Mouse (Mus musculus) lung, embryonic 16.5 days (tissue): ENCODE data around the gene Olfr479. TPM values are rescaled to one million over a fixed set of nuclear protein-coding genes. Genes with fewer than 3 reads are reported as not detected.
"Not testable (repeated sequence)": the region's sequence is repeated elsewhere in the genome, so short reads cannot be mapped to it uniquely, and the experiment has no call there.

Source experiments
- ATAC-seq: fragments of 200-750 bp; cut with Nextera tagmentation; 2 replicates; pipeline ENCODE4 v1.8.0; 2017; ENCODE audit warnings: low read depth, mild to moderate bottlenecking, moderate library complexity
- H3K27ac ChIP-seq: fragments of 300-500 bp; sonication (generic); 2 replicates; pipeline ENCODE4 v1.5.1; 2014; ENCODE audit warnings: mild to moderate bottlenecking, control low read depth, low read length
- H3K27me3 ChIP-seq: fragments of 300-500 bp; sonication (generic); 2 replicates; pipeline ENCODE4 v1.6.1; 2014; ENCODE audit warnings: low read depth, low read length, mixed read lengths; ENCODE audit not compliant: control insufficient read depth, insufficient read depth
- H3K36me3 ChIP-seq: fragments of 300-500 bp; sonication (generic); 2 replicates; pipeline ENCODE4 v1.6.1; 2014; ENCODE audit warnings: low read length; ENCODE audit not compliant: control insufficient read depth, insufficient read depth
- H3K4me1 ChIP-seq: fragments of 300-500 bp; sonication (generic); replicated peaks from 2 replicates; pipeline ENCODE4 v1.6.1; 2014; ENCODE audit warnings: low read length, mixed read lengths; ENCODE audit not compliant: control insufficient read depth, insufficient read depth
- H3K4me2 ChIP-seq: fragments of 300-500 bp; sonication (generic); 2 replicates; pipeline ENCODE4 v1.6.1; 2014; ENCODE audit warnings: low read depth, low read length, control low read depth
- H3K4me3 ChIP-seq: fragments of 300-500 bp; sonication (generic); 2 replicates; pipeline ENCODE4 v1.5.1; 2014; ENCODE audit warnings: mild to moderate bottlenecking, low read length, control low read depth
- H3K9ac ChIP-seq: fragments of 300-500 bp; sonication (generic); 2 replicates; pipeline ENCODE4 v1.6.1; 2014; ENCODE audit warnings: low read length, control low read depth
- H3K9me3 ChIP-seq: fragments of 300-500 bp; sonication (generic); 2 replicates; pipeline ENCODE4 v1.6.1; 2016; ENCODE audit warnings: low read length; ENCODE audit not compliant: control insufficient read depth
- WGBS: fragments of 180-500 bp; shearing (Covaris S2); extraction: QIAGEN DNeasy Blood & Tissue Kit; methylation state at CpG from one replicate; pipeline ENCODE4 v1.1.7; 2014; 5-methylcytosine and 5-hydroxymethylcytosine counted together
- polyA plus RNA-seq: library from polyadenylated mRNA; unstranded; fragments of >200 nt; fragmentation: Nextera tagmentation; extraction: Ambion mirVana; gene quantifications from 2 replicates; pipeline ENCODE4 v1.2.1, GENCODE M21; 2015

Gene Olfr479
- not detected in 2 replicates for polyA plus RNA-seq

GRCm38 (mm10) chr7:108050393-108050792 lies at the start of gene Olfr479:
TSS of gene Olfr479 (plus strand) at chr7:108050693.
- H3K27me3 ChIP-seq, result no peaks in the 10 kb centered on the region
- no peak within 1 kb of the TSS for H3K4me3 ChIP-seq
- H3K9me3 ChIP-seq, result no peaks in the 10 kb centered on the region
- H3K4me2 ChIP-seq, result no peak within 1 kb of the TSS
- ATAC-seq, result no peak
- 84% methylated on average over 2 of the region's 2 CpGs for WGBS
- H3K4me1 ChIP-seq, result no peaks in the 10 kb centered on the region
- H3K9ac ChIP-seq, result no peak within 1 kb of the TSS
- H3K36me3 ChIP-seq, result no peaks in the 10 kb centered on the region
- H3K27ac ChIP-seq, result no peak within 1 kb of the TSS

GRCm38 (mm10) chr7:108014256-108014655 lies 36.2 kb upstream of the Olfr479 start:
- H3K27me3 ChIP-seq, H3K9ac ChIP-seq, H3K4me2 ChIP-seq, H3K36me3 ChIP-seq, H3K27ac ChIP-seq, ATAC-seq, H3K4me3 ChIP-seq, H3K4me1 ChIP-seq, H3K9me3 ChIP-seq: not testable (repeated sequence)

- no peak within 1 kb of the TSS for H3K4me2 ChIP-seq
- ATAC-seq, result no peak
- H3K9me3 ChIP-seq, result no peaks in the 10 kb centered on the region; the same call in none of the 2 replicates
- 67% methylated on average over 3 of the region's 3 CpGs for WGBS
- no peak within 1 kb of the TSS for H3K27ac ChIP-seq
- H3K36me3 ChIP-seq, result no peaks in the 10 kb centered on the region
- H3K4me1 ChIP-seq, result no peaks in the 10 kb centered on the region
- H3K9ac ChIP-seq, result no peak within 1 kb of the TSS
- H3K4me3 ChIP-seq, result no peak within 1 kb of the TSS
- H3K27me3 ChIP-seq, result no peaks in the 10 kb centered on the region
These were observed 16.6 kb upstream of the Olfr479 start, which contains the start of gene Olfr478 for GRCm38 (mm10) chr7:108033889-108034288. TSS of gene Olfr478 (minus strand) at chr7:108033989.

- Histone ChIP-seq H3K27ac (no peak within 1 kb of the TSS), H3K4me2 (no peak within 1 kb of the TSS), H3K9me3 (no peaks in the 10 kb centered on the region), H3K27me3 (no peaks in the 10 kb centered on the region), H3K36me3 (no peaks in the 10 kb centered on the region), H3K4me3 (no peak within 1 kb of the TSS), H3K9ac (no peak within 1 kb of the TSS), H3K4me1 (no peaks in the 10 kb centered on the region)
- WGBS, result 83% methylated on average over 1 of the region's 1 CpGs
- no peak for ATAC-seq
These were observed 16.8 kb downstream of the Olfr479 start, which contains the start of gene Olfr480 for GRCm38 (mm10) chr7:108067246-108067645. TSS of gene Olfr480 (minus strand) at chr7:108067346.

- Histone ChIP-seq H3K36me3 (no peaks in the 10 kb centered on the region), H3K9me3 (no peaks in the 10 kb centered on the region), H3K4me2 (no peak within 1 kb of the TSS), H3K9ac (no peak within 1 kb of the TSS), H3K27ac (no peak within 1 kb of the TSS), H3K27me3 (no peaks in the 10 kb centered on the region), H3K4me3 (no peak within 1 kb of the TSS), H3K4me1 (no peaks in the 10 kb centered on the region)
- ATAC-seq, result no peak
These were observed 29.1 kb downstream of the Olfr479 start, which contains the start of gene Olfr481 for GRCm38 (mm10) chr7:108079555-108079954. TSS of gene Olfr481 (plus strand) at chr7:108079855.

GRCm38 (mm10) chr7:108097486-108097885 lies 47.0 kb downstream of the Olfr479 start, which contains the start of gene Olfr482:
TSS of gene Olfr482 (minus strand) at chr7:108097586.
- no peaks in the 10 kb centered on the region for H3K27me3 ChIP-seq
- no peak for ATAC-seq
- 70% methylated on average over 1 of the region's 1 CpGs for WGBS
- no peaks in the 10 kb centered on the region for H3K9me3 ChIP-seq
- H3K4me3 ChIP-seq, result no peak within 1 kb of the TSS
- no peaks in the 10 kb centered on the region for H3K36me3 ChIP-seq
- H3K9ac ChIP-seq, result no peak within 1 kb of the TSS
- no peak within 1 kb of the TSS for H3K27ac ChIP-seq
- H3K4me2 ChIP-seq, result no peak within 1 kb of the TSS
- H3K4me1 ChIP-seq, result no peaks in the 10 kb centered on the region

GRCm38 (mm10) chr7:108100549-108100948 lies 50.1 kb downstream of the Olfr479 start, which contains the start of gene Olfr483:
TSS of gene Olfr483 (plus strand) at chr7:108100849.
- Histone ChIP-seq H3K4me2 (no peak within 1 kb of the TSS), H3K27me3 (no peaks in the 10 kb centered on the region), H3K9ac (no peak within 1 kb of the TSS), H3K4me1 (no peaks in the 10 kb centered on the region), H3K4me3 (no peak within 1 kb of the TSS), H3K36me3 (no peaks in the 10 kb centered on the region), H3K9me3 (no peaks in the 10 kb centered on the region), H3K27ac (no peak within 1 kb of the TSS)
- WGBS, result 80% methylated on average over 1 of the region's 1 CpGs
- ATAC-seq, result no peak

Other genes with a start within 250 kb of the Olfr479 start
- gene Ovch2, start 249.5 kb upstream of the Olfr479 start, polyA plus RNA-seq, result not detected in 2 replicates
- not detected in 2 replicates for gene Olfr467, start 238.4 kb upstream of the Olfr479 start, polyA plus RNA-seq
- gene Olfr469, start 225.2 kb upstream of the Olfr479 start, polyA plus RNA-seq, result not detected in 2 replicates
- not detected in 2 replicates for gene Olfr470, start 203.2 kb upstream of the Olfr479 start, polyA plus RNA-seq
- gene Olfr472, start 152.8 kb upstream of the Olfr479 start, polyA plus RNA-seq, result not detected in 2 replicates
- gene Olfr473, start 120.2 kb upstream of the Olfr479 start, polyA plus RNA-seq, result not detected in 2 replicates
- gene Olfr474, start 96.0 kb upstream of the Olfr479 start, polyA plus RNA-seq, result not detected in 2 replicates
- gene Olfr476, start 85.9 kb upstream of the Olfr479 start, polyA plus RNA-seq, result not detected in 2 replicates
- not detected in 2 replicates for gene Olfr477, start 64.0 kb upstream of the Olfr479 start, polyA plus RNA-seq
- gene Olfr478, start 16.7 kb upstream of the Olfr479 start, polyA plus RNA-seq, result not detected in 2 replicates
- gene Olfr480, start 16.7 kb downstream of the Olfr479 start, polyA plus RNA-seq, result not detected in 2 replicates
- gene Olfr481, start 29.2 kb downstream of the Olfr479 start, polyA plus RNA-seq, result not detected in 2 replicates
- 0.11 and 0.20 TPM in 2 replicates for gene Olfr482, start 46.9 kb downstream of the Olfr479 start, polyA plus RNA-seq
- not detected in 2 replicates for gene Olfr483, start 50.2 kb downstream of the Olfr479 start, polyA plus RNA-seq
- gene Olfr484, start 76.8 kb downstream of the Olfr479 start, polyA plus RNA-seq, result not detected in 2 replicates
- not detected in 2 replicates for gene Olfr485, start 109.2 kb downstream of the Olfr479 start, polyA plus RNA-seq
- not detected in 2 replicates for gene Olfr486, start 122.0 kb downstream of the Olfr479 start, polyA plus RNA-seq
- gene Olfr487, start 163.9 kb downstream of the Olfr479 start, polyA plus RNA-seq, result not detected in 2 replicates
- gene Olfr488, start 207.7 kb downstream of the Olfr479 start, polyA plus RNA-seq, result not detected in 2 replicates
- not detected in 2 replicates for gene Olfr490, start 238.2 kb downstream of the Olfr479 start, polyA plus RNA-seq